Comparison of ENCODE assay signal across 8 mouse cellular contexts in the genomic region with DNA sequence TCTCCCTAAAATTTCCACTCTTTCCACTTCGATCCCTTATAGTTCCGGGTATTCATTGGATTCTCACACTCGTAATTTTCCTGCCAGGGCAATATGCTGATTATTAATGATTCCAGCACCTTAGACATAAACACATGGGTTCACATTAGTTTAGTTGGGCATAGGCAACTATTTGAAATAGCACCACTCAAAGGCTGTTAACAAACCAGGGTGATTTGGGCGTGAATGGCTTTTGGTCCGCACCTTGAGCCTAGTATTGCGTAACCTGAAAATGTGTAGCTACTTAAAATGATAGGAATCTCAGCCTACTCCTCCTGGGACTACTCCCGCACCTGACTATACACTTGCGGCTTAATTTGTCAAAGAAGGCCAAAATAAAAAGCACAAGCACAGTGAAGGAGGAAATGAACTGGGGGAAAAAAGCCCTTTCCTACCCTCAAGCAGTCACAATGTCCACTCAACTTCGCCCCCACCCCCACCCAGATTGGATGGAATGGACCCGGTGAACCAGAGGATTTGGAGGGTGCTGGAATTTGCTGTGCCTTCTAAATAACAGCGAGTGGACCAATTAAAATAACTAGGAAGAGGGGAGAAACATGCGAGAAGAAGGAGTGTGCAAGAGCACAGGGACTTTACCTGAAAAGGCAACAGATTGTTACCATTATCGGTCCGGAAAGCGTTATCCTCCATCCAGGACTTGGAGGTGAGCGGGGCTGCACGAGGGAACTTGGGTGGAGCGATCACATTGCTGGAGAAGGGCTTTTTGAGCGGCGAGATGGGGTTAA. TPM values are rescaled to one million over a fixed set of nuclear protein-coding genes. Genes with fewer than 3 reads are reported as not detected.
DNase-seq lines count a peak whose midpoint lies in the region; ATAC-seq lines count a peak whose summit lies in the region.

No protein-coding gene starts in this region.

- peak overlapping the region; percentile 86; the same call in 1 of the 2 replicates for H3K27ac ChIP-seq in hindbrain, embryonic 16.5 days (ENCODE audit: low read depth, low read length)
- H3K27ac ChIP-seq in lung, embryonic 15.5 days, result no peak overlapping the region

- no peaks in the 10 kb centered on the region for H3K36me3 ChIP-seq in hindbrain, embryonic 16.5 days (ENCODE audit: control insufficient read depth, insufficient read depth, low read length)
- H3K36me3 ChIP-seq in lung, embryonic 15.5 days, result no peaks in the 10 kb centered on the region

- intact Hi-C loops in gastrocnemius, postnatal 14 days (cut with DNase I; ENCODE audit: low total_unique reads), result loop anchor here (10.0 kb wide), 1 partner anchor 59 kb away; no protein-coding TSS in a partner anchor

- no peaks in the 10 kb centered on the region for H3K9me3 ChIP-seq in hindbrain, embryonic 16.5 days (ENCODE audit: control insufficient read depth, low read length)
- no peaks in the 10 kb centered on the region for H3K9me3 ChIP-seq in lung, embryonic 15.5 days

- peak overlapping the region; percentile 96 for H3K4me2 ChIP-seq in hindbrain, embryonic 16.5 days (ENCODE audit: low read length)
- H3K4me2 ChIP-seq in lung, embryonic 15.5 days, result peak overlapping the region; percentile 100

- ATAC-seq in hindbrain, embryonic 16.5 days, result no peak
- ATAC-seq in lung, embryonic 15.5 days (ENCODE audit: borderline replicate concordance, extremely low read depth, low FRiP score, low TSS enrichment), result no peak

- peak overlapping the region; percentile 77 for H3K9ac ChIP-seq in hindbrain, embryonic 16.5 days (ENCODE audit: low read depth, low read length)
- H3K9ac ChIP-seq in lung, embryonic 15.5 days, result peak overlapping the region; percentile 43; the same call in 1 of the 2 replicates

- no peaks in the 10 kb centered on the region for H3K27me3 ChIP-seq in hindbrain, embryonic 16.5 days (replicated peaks; ENCODE audit: control insufficient read depth, insufficient read depth, low read length)
- H3K27me3 ChIP-seq in lung, embryonic 15.5 days, result peaks cover 35% of the 10 kb centered on the region

- H3K4me3 ChIP-seq in hindbrain, embryonic 16.5 days (ENCODE audit: low read length), result peak overlapping the region; percentile 62
- peak overlapping the region; percentile 67 for H3K4me3 ChIP-seq in lung, embryonic 15.5 days

- whole genome bisulfite sequencing in hindbrain, embryonic 16.5 days, result 25% methylated on average over 20 of the region's 20 CpGs
- whole genome bisulfite sequencing in lung, embryonic 15.5 days, result 29% methylated on average over 20 of the region's 20 CpGs

- DNase-seq in kidney, adult 11 months, result peak; percentile 65
- DNase-seq in kidney, postnatal 4 days, result no peak
- peak; percentile 25 to 45 for DNase-seq in cerebellum, postnatal 25 days
- no peak for DNase-seq in gastrocnemius, postnatal 14 days
- no peak for DNase-seq in left cerebral cortex, adult 18-20 months (ENCODE audit: low spot score in 2 of 2)
- DNase-seq in urinary bladder, postnatal 10 days (ENCODE audit: low spot score), result no peak

- peaks cover 14% of the 10 kb centered on the region for H3K4me1 ChIP-seq in hindbrain, embryonic 16.5 days (ENCODE audit: control insufficient read depth, insufficient read depth, low read depth, low read length)
- H3K4me1 ChIP-seq in lung, embryonic 15.5 days, result peaks cover 23% of the 10 kb centered on the region

RNA-seq across cellular contexts. Expression of gene March5, which starts 33.8 kb away (rescaled TPM):
- polyA plus RNA-seq in hindbrain, embryonic 16.5 days (2015; fragmentation: Nextera tagmentation; extraction: Ambion mirVana), result 82.7 and 83.2 TPM in 2 replicates
- 91.9 and 99.1 TPM in 2 replicates for polyA plus RNA-seq in lung, embryonic 15.5 days (2015; fragmentation: Nextera tagmentation; extraction: Ambion mirVana)
- 10 to 100 TPM; 61.5 to 64.8 TPM for total RNA-seq in gastrocnemius, postnatal 14 days (2021)
- total RNA-seq in left cerebral cortex, adult 18-20 months (2021), result 10 to 100 TPM; 90.6 to 92.7 TPM

RNA-seq across cellular contexts. Expression of gene Cpeb3, which starts 34.9 kb away (rescaled TPM):
- 10.4 and 10.9 TPM in 2 replicates for polyA plus RNA-seq in hindbrain, embryonic 16.5 days (2015; fragmentation: Nextera tagmentation; extraction: Ambion mirVana)
- polyA plus RNA-seq in lung, embryonic 15.5 days (2015; fragmentation: Nextera tagmentation; extraction: Ambion mirVana), result 0.87 and 1.0 TPM in 2 replicates
- 10 to 100 TPM; 33.6 to 37.2 TPM for total RNA-seq in gastrocnemius, postnatal 14 days (2021)
- total RNA-seq in left cerebral cortex, adult 18-20 months (2021), result 10 to 100 TPM; 87.0 to 97.8 TPM

Comparison
In these comparisons a context has a peak if more than half of its experiments do, and no peak if none do; other contexts are left out.
1. DNase-seq: peak in kidney, adult 11 months (single experiment) and cerebellum, postnatal 25 days (2 of 2); none in kidney, postnatal 4 days (0 of 2), gastrocnemius, postnatal 14 days (single experiment), left cerebral cortex, adult 18-20 months (0 of 2) and urinary bladder, postnatal 10 days (single experiment).